Mouse (Mus musculus) urinary bladder, postnatal 36 days (tissue): Measurements from ENCODE around the gene Lgals3.

Experiments
- DNase-seq, 2 experiments: peaks; one replicate each; pipeline ENCODE4 v3.0.0; 2022; ENCODE audit warnings: low spot score in 2 of 2, mixed read lengths in 1 of 2

Lgals3 gene

DNA sequence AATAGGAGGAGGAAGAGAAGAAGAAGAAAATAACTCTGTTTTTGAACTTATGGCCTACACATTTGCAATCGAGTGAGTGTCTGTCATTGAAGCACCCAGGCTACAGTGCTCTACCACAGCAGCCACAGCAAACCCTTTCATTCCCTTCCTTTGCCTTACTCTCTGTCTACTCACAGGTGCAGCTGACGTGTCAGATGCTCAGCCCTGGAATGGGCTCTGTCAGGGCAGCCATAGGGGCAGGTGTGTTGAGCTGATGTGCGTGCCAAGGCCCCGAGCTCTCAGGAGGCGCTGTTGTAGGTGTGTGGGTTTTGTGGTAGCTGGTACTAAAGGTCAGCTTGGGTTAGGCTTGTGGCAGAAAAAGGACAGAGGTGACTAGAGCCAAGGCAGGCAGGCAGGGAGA is 2.2 kb downstream of the Lgals3 start:
- DNase-seq, result no peak

GRCm38 (mm10) chr14:47370790-47371189 is 3.2 kb downstream of the Lgals3 start:
- no peak for DNase-seq

GRCm38 (mm10) chr14:47371689-47372088 is 4.1 kb downstream of the Lgals3 start:
- peak; percentile 43 to 51 for DNase-seq

DNA sequence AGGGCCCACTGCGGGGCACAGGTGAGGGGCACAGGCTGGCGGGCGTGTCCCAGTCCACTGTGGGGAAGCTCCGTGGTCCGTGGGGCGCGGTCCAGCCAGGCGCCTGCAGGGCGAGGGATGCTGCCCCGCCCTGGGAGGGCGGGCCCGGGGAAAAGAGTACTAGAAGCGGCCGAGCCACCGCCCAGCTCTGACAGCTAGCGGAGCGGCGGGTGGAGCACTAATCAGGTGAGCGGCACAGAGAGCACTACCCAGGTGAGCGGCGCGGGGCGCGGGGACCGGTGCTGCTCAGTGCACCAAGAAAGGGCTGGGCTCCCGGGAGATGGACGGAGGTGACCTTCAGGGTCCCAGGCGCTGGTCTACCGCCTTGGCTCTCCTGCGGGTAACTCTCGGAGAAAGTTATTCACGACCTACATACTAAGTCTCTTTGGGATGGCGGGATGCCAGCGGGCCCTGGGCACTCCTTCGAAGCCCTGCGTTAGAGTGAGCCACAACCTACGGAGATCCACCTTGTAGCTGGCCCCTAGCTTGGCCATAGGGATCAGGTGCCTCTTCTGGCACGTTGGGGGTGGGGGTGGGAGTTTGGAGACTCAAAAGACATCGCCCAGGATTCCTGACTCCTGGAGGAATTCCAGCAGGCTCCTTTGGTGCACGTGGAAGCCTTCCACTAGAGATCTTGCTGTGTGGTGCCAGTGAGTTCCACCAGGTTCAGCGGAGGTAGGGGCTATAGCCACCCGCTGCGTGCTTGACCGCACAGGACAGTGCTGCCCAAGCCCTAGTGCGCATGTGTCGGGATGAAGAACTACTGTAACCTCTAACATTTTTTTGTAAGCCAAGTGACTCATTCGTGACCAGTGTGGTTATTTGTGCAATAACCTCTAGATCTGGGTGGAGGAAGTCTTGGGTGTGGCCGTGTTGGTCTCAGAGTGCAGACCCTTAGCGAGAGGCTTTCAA is 6.5 kb downstream of the Lgals3 start:
- peak; percentile 75 to 77 for DNase-seq

GRCm38 (mm10) chr14:47376526-47376925 is 9.0 kb downstream of the Lgals3 start:
- DNase-seq, result no peak

DNA sequence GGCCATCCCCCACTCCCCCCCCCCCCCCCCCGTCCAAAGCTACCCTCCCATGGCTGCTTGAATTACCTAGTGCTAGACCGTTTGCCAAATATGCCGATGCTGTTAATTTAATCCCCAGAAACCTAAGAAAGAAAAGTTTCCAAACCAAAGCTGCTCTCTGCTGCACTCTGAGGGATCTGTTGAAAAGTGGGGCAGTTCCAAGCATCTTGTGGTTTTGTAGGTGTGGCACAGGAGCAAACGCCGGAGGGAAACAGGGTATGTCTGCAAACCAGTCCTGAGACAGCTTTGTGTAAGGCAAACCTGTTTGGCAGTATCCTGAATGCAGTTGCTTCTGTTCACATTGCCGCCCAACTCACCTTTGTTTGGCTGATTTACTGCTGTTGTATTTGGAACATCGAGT is 10.8 kb downstream of the Lgals3 start:
- DNase-seq, result peak in 1 of 2 experiments; percentile 30

GRCm38 (mm10) chr14:47383911-47384310 is 16.4 kb downstream of the Lgals3 start:
- DNase-seq, result no peak

DNA sequence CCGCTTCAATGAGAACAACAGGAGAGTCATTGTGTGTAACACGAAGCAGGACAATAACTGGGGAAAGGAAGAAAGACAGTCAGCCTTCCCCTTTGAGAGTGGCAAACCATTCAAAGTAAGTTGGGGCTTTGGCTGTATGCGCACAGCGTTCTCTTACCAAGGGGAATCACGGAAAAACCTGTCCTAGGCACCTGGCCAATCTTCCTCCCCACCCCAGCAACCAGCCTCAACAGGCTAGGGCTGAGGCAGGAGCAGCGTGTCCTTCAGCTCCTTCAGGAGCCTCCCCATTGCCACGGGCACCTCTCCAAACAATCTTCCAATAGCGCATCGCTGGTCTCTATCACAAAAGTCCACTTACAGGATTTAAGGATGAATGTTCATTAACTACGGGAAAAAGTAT is 17.1 kb downstream of the Lgals3 start:
- peak in 1 of 2 experiments; percentile 24 for DNase-seq

- no peak for DNase-seq
These were observed 18.6 kb downstream of the Lgals3 start for GRCm38 (mm10) chr14:47386125-47386524.

DNA sequence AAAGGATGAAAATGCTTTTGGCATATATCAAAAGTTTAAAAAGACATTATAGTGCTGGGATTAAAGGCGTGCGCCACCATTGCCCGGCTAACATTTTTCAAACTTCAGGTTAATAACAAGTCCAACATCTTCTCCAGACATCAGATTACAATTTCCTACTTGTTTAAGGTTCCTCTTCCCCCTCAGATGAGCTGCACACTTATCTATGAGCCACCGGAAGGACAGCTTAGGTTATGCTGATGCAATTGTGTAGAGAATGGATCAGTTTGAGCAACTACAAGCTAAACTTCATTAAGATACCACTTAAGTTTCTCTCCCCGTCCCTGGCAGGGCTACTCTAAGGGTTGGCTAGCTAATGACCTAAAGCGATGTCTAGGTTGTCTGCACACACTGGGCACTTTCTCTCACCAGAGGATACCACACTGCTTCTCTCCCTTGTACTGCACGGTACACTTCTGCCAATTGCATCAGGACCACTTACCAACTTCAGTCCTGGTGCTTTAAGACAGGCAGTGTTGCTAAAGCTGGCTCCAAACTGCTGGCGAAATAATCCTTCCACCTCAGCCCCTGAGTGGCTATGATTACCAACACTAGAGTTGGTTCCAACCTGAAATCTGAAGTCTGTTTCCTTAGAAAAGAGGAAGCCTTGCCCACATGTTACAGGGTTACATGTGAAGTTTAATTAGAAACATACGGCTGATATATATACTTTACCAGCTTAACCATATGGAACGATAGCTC is 26.0 kb downstream of the Lgals3 start:
- DNase-seq, result no peak

DNA sequence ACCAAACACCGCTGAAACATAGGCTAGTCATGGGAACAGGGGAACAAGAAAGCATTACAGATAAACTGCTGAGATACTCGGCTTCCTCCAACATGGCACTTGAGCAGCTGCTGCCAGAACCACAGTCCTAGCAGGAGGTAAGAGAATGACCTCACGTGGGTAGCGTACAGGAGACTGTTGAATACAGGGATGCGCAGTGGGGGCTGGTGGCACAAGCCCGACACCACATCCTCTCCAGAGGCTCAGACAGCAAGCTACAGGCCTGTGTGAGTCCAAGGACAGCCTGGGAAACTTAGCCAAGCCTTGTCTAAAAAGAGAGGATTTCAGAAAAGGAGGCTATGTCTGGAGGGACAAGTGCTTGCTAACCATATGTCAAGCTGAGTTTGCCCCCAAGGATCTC is 27.5 kb downstream of the Lgals3 start:
- DNase-seq, result no peak

DNA sequence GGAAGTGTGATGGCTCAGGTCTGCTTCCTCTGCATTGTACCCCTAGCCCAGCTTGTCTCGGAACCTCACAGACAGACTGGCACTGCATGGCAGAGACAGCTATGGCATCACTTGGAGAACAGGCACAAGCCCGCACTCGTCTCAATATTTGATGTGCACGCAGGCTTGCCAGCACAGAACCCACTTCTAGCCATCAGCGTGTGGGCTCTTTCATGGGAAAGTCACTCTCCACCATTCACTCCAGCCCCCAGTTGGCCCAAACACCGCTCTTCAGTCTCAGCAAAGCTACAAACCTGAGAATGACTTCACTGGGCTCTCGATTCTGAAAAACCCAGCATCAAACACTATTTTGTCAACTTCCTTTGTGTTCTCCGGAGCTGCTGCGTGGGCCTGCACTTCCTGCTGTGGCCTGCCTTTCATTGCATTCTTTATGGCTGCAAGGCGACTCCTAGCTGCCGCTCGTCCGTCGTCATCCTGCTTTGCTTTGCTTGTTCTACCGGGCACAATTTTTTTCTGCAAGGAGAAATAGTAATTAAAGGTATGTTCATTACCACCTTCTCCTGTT is 28.0 kb downstream of the Lgals3 start:
- DNase-seq, result peak; percentile 33 to 43

DNA sequence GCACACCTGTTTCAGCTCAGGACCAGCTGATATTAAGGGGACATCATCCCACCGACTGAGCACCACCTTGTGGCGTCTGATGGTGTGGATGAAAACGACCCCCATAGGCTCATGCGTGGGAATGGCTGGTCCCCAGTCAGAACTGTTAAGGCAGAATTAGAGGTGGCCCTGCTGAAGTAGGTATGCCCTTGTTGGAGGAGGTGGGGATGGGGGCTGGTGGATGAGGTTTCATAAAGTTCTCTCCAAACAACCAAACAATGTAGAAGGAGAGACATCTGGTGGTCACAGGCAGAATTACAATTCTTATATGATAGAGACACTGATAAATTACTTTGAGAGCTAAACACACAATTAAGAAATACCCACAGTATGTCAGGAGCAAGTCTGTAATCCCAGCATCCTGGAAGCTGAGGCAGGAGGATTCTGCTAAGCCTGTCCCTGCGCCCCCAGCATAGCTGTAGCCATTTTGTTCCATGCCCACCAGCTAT is 28.7 kb downstream of the Lgals3 start:
- DNase-seq, result no peak

DNA sequence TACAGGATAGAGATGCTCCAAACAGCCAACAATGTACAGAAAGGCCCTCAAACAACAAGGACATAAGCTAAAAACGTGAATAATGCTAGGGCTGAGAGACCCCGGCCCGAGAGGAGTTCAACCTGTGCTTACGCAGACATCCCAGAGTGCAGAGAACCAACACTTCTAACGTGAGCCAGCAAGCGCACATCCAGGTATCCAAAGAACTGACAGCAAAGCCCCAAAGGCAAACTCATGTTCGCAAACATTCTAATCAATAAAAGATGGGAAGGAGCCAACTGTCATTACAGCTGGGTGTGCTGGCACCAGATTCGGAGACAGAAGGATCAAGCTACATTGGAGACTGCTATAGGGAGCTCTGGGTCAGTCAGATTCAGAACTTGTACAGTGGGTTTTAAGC is 35.2 kb downstream of the Lgals3 start:
- DNase-seq, result no peak

GRCm38 (mm10) chr14:47406000-47406399 is 38.4 kb downstream of the Lgals3 start:
- no peak for DNase-seq

GRCm38 (mm10) chr14:47417346-47417745 is 49.8 kb downstream of the Lgals3 start:
- DNase-seq, result no peak

GRCm38 (mm10) chr14:47417775-47418665 is 50.5 kb downstream of the Lgals3 start, which contains the start of gene Dlgap5:
Gene Dlgap5, minus strand, starts transcription at chr14:47418407.
- DNase-seq, result peak; percentile 91

DNA sequence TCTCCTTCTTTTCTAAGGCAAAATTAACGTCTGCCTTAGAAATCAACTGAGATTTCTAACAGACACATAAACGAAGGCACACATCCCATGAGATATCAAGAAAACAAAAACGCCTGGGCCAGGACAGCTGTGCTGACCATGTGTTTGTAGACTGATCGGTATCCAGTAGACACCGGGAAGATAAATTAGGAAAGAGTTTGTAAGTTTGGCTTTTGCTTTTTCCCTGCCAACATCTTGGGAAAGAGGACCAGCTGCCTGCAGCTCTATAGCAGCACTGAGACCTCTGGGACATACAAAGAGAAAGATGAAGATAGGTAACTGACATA is 51.1 kb downstream of the Lgals3 start:
- no peak for DNase-seq

DNA sequence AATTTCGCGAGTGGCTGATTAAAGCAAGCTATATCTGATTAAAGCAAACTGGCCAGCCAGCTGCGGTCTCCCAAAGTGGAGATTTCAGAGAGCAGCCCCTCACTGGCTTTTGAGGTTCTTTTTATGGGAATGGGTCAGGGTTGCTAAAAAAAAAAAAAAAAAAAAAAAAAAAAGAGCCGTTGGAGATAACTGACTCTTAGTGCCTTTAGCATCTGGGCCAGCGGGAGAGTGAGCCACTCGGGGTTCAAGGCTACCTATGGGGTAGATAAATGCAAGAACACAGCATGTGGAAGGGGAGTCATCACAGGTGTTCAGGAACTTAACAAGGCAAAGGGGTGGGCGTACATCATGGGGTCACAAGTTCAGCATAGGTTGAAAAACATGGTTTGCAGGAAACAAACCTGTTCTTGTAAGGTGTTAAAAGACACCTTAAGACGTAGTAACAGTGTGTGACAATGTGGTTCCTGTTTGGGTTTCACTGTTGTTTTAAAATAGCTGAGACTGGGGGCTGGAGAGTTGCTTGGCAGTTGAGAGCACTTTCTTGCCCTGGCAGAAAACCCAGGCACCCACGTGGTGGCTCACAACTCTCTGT is 51.6 kb downstream of the Lgals3 start:
- no peak for DNase-seq

DNA sequence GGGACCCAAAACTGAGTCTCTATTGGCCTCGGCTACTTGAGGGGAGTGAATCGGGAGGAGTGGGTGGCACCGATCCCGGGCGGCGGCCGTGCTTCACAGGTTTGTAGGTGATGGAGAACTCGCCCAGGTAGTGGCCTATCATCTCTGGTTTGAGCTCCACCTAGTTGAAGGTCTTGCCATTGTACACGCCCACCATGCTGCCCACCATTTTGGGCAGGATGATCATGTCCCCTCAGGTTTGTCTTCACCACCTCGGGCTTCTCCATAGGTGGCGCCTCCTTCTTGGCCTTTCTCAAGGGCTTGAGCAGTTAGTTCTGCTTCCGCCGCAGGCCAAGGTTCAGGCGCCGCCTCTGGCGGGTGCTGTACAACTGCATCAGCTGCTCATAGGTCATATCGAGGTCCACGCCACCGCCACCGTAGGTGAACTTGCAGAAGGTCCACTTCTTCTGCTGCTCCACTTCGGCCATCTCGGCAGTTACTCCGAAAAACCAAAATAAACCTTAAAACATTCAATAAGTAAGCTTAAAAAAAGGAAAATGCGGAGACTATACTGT is 52.2 kb downstream of the Lgals3 start:
- DNase-seq, result no peak

DNA sequence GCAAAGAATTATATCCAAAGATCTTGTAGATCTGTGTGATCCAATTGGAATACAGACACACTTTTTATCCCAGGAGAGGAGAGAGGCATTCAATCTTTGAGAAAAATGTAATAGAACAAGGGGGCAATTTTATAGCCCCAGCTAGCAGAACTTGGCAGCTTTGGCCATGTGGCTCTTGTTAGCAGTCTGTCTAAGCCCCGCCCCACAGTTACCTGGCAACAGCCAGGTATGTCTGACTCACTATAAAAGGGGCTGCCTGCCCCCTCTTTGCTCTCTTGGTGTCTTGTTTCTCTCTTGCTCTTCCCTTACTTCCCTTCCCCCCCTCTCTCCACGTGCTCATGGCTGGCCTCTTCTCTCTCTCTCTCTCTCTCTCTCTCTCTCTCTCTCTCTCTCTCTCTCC is 54.1 kb downstream of the Lgals3 start:
- no peak for DNase-seq
